Mouse (Mus musculus): ENCODE measurements around the gene Prkd2. TPM values are rescaled to one million over a fixed set of nuclear protein-coding genes. Genes with fewer than 3 reads are reported as not detected.
A peak's percentile ranks its signal among the peaks of the same experiment; 100 is the strongest.

Gene Prkd2
- total and polyA plus RNA-seq, 3 experiments, result 3.9 to 23.6 (median 22.4) TPM

DNA sequence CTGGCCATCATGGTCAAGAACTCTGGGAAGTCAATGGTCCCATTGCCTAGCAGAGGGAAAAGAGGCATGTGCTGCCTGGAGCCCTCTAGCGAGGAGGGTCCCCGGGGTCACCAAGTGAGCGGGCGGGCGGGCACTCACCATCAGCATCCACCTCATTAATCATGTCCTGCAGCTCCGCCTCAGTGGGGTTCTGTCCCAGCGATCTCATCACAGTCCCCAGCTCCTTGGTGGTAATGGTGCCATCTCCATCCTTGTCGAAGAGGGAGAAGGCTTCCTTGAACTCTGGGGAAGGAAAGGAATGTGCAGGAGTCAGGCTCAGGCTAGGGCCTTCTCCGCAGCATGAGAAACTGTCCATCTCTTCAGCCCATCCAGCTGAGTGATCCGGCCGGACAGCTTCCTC, 74.7 kb downstream of the Prkd2 start:
- TF ChIP-seq POLR2AphosphoS5 (IDR thresholded peaks at IDR 0.05; ENCODE audit: insufficient replicate concordance, low read depth, low read length) (no peak), TAL1 (conservative IDR thresholded peaks at IDR 0.05; ENCODE audit: low read depth, low read length) (no peak), GATA1 (IDR thresholded peaks at IDR 0.05; ENCODE audit: borderline replicate concordance, low read length) (no peak), CTCF (IDR thresholded peaks at IDR 0.05; ENCODE audit: low read depth, low read length) (no peak), GATA2 (IDR thresholded peaks at IDR 0.05; ENCODE audit: borderline replicate concordance, low read depth, low read length) (no peak)
- no peak overlapping the region for H3K4me3 ChIP-seq (ENCODE audit: low read depth, low read length)
- no peak for DNase-seq (ENCODE audit: low spot score)
- H3K4me1 ChIP-seq (ENCODE audit: insufficient read depth, low read depth, low read length), result peaks cover 68% of the 10 kb centered on the region
- H3K27me3 ChIP-seq (ENCODE audit: insufficient read depth, low read length), result no peaks in the 10 kb centered on the region
- H3K36me3 ChIP-seq (replicated peaks), result peaks cover 95% of the 10 kb centered on the region
- H3K9me3 ChIP-seq (replicated peaks), result no peaks in the 10 kb centered on the region
- ATAC-seq (ENCODE audit: extremely low read depth, insufficient number of reproducible peaks, low FRiP score, poor library complexity, severe bottlenecking), result no peak

DNA sequence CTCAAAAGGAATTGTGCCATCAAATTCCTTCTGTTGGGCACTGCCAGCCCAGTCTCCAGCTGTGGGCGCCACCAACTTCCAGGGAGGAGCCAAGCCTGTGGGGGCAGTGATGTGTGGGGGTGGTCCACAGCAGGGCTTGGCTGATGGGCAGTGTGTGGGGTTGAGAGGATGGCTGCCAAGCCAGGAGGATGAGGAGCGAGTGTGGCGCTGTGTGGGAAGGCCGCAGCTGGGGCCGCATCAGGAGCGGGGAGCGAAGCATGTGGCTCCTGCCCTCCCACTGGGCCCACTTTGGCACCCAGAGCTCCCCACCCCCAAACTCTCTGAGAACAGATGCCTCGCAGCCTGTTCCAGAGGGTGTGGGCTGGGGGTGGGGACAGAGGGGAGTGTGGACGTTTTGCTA, 75.3 kb downstream of the Prkd2 start:
- Histone ChIP-seq H3K36me3 (replicated peaks) (peaks cover 95% of the 10 kb centered on the region), H3K9me3 (replicated peaks) (no peaks in the 10 kb centered on the region), H3K4me1 (ENCODE audit: insufficient read depth, low read depth, low read length) (peaks cover 72% of the 10 kb centered on the region), H3K27me3 (ENCODE audit: insufficient read depth, low read length) (no peaks in the 10 kb centered on the region), H3K4me3 (ENCODE audit: low read depth, low read length) (no peak overlapping the region)
- DNase-seq (ENCODE audit: low spot score) (no peak), ATAC-seq (ENCODE audit: extremely low read depth, insufficient number of reproducible peaks, low FRiP score, poor library complexity, severe bottlenecking) (no peak)
- TF ChIP-seq POLR2AphosphoS5 (IDR thresholded peaks at IDR 0.05; ENCODE audit: insufficient replicate concordance, low read depth, low read length), result no peak

DNA sequence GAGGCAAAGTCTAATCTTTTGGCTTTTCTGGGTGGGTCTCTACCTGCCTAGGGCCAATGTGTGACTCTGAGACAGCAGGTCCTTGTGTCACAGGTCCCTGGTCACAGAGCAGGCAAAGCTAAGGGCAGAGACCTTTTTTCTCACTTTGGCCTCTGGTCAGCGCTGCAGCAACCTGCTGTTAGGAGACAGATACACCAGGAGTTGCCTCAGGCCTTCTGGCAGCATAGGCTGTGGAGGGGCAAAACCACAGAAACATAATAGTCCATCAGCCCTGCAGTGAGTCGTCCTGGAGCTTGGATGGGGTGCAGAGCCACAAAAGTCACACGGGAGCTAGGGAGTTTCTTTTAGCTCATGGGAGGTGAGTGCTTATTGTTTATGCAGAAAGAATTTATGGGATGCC, 76.0 kb downstream of the Prkd2 start:
- H3K27me3 ChIP-seq (ENCODE audit: insufficient read depth, low read length), result no peaks in the 10 kb centered on the region
- TF ChIP-seq GATA1 (IDR thresholded peaks at IDR 0.05; ENCODE audit: borderline replicate concordance, low read length) (no peak), TAL1 (conservative IDR thresholded peaks at IDR 0.05; ENCODE audit: low read depth, low read length) (no peak), POLR2AphosphoS5 (IDR thresholded peaks at IDR 0.05; ENCODE audit: insufficient replicate concordance, low read depth, low read length) (no peak)
- ATAC-seq (ENCODE audit: extremely low read depth, insufficient number of reproducible peaks, low FRiP score, poor library complexity, severe bottlenecking), result no peak
- H3K4me1 ChIP-seq (ENCODE audit: insufficient read depth, low read depth, low read length), result peaks cover 70% of the 10 kb centered on the region
- DNase-seq (ENCODE audit: low spot score), result no peak
- H3K9me3 ChIP-seq (replicated peaks), result no peaks in the 10 kb centered on the region
- H3K36me3 ChIP-seq (replicated peaks), result peaks cover 88% of the 10 kb centered on the region
- no peak overlapping the region for H3K4me3 ChIP-seq (ENCODE audit: low read depth, low read length)

DNA sequence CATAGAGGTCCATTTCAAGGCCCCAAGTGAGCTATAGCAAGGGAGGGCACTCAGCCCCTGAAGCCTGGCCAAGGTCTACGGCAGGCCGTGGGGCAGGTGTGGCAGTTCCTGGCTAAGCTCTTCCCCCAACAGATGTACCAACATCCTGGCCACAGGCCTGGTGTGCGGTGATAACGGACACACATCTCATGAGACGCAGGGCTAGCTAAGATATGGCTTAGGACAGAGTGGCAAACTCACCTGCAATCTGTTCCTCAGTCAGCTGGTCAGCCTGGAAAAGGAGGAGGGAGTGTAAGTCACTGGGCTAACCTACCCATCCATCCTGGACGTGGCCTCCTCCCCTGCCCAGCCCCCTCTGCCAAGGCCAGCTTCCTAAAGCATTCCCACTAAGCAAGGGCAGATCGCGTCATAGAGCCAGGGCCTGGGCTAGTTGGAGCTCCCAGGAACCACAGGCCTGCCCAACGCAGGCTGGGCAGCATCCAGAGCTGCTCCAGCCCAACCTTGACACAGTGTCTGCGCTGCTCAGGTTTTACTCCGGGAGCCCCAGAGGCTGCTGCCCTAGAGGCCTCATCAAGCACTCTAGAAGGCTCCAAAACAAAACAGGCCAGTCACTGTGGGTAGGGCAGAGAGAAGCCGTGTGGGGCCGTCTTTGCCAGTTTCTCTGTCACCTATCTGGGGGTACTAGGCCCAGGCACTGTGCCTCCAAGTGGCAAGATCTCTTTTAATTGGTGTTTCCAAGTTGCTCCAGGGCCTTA, 76.9 kb downstream of the Prkd2 start:
- Histone ChIP-seq H3K9me3 (replicated peaks) (no peaks in the 10 kb centered on the region), H3K4me1 (ENCODE audit: insufficient read depth, low read depth, low read length) (peaks cover 62% of the 10 kb centered on the region), H3K4me3 (ENCODE audit: low read depth, low read length) (peak overlapping the region; percentile 28; the same call in 1 of the 2 replicates), H3K36me3 (replicated peaks) (peaks cover 79% of the 10 kb centered on the region), H3K27me3 (ENCODE audit: insufficient read depth, low read length) (no peaks in the 10 kb centered on the region)
- DNase-seq (ENCODE audit: low spot score) (no peak), ATAC-seq (ENCODE audit: extremely low read depth, insufficient number of reproducible peaks, low FRiP score, poor library complexity, severe bottlenecking) (no peak)
- TF ChIP-seq GATA2 (IDR thresholded peaks at IDR 0.05; ENCODE audit: borderline replicate concordance, low read depth, low read length) (no peak), TAL1 (conservative IDR thresholded peaks at IDR 0.05; ENCODE audit: low read depth, low read length) (0 out of 2 replicates have a peak, but pooled peaks have one; percentile 38)

Other genes starting within 250 kb of the Prkd2 start
- 12.2 and 14.4 TPM in 2 replicates for gene Arhgap35, start 227.9 kb upstream of the Prkd2 start, total RNA-seq (2014; fragmentation: Nextera tagmentation)
- gene Arhgap35, start 227.9 kb upstream of the Prkd2 start, total RNA-seq (2017), result 7.0 and 8.0 TPM in 2 replicates
- gene Arhgap35, start 227.9 kb upstream of the Prkd2 start, polyA plus RNA-seq (2012), result 2.3 and 3.5 TPM in 2 replicates
- gene Ceacam15, start 167.2 kb upstream of the Prkd2 start, total RNA-seq (2014; fragmentation: Nextera tagmentation), result not detected in 2 replicates
- 0.27 TPM in 1 of 2 replicates, not detected in the other for gene Ceacam15, start 167.2 kb upstream of the Prkd2 start, total RNA-seq (2017)
- gene Ceacam15, start 167.2 kb upstream of the Prkd2 start, polyA plus RNA-seq (2012), result not detected in 2 replicates
- not detected in 2 replicates for gene Ceacam9, start 121.0 kb upstream of the Prkd2 start, total RNA-seq (2014; fragmentation: Nextera tagmentation)
- 0.06 and 0.49 TPM in 2 replicates for gene Ceacam9, start 121.0 kb upstream of the Prkd2 start, total RNA-seq (2017)
- gene Ceacam9, start 121.0 kb upstream of the Prkd2 start, polyA plus RNA-seq (2012), result not detected in 2 replicates
- 67.8 and 71.1 TPM in 2 replicates for gene Ap2s1, start 104.5 kb upstream of the Prkd2 start, total RNA-seq (2014; fragmentation: Nextera tagmentation)
- gene Ap2s1, start 104.5 kb upstream of the Prkd2 start, total RNA-seq (2017), result 97.6 and 127 TPM in 2 replicates
- 373 and 405 TPM in 2 replicates for gene Ap2s1, start 104.5 kb upstream of the Prkd2 start, polyA plus RNA-seq (2012)
- 18.8 and 61.2 TPM in 2 replicates for gene Slc1a5, start 61.6 kb upstream of the Prkd2 start, total RNA-seq (2014; fragmentation: Nextera tagmentation)
- 5.9 and 7.1 TPM in 2 replicates for gene Slc1a5, start 61.6 kb upstream of the Prkd2 start, total RNA-seq (2017)
- 13.9 and 14.7 TPM in 2 replicates for gene Slc1a5, start 61.6 kb upstream of the Prkd2 start, polyA plus RNA-seq (2012)
- 40.3 and 67.7 TPM in 2 replicates for gene Strn4, start 27.0 kb upstream of the Prkd2 start, total RNA-seq (2014; fragmentation: Nextera tagmentation)
- 33.8 and 38.9 TPM in 2 replicates for gene Strn4, start 27.0 kb upstream of the Prkd2 start, total RNA-seq (2017)
- 62.4 and 64.4 TPM in 2 replicates for gene Strn4, start 27.0 kb upstream of the Prkd2 start, polyA plus RNA-seq (2012)
- 12.3 and 18.0 TPM in 2 replicates for gene Fkrp, start 26.2 kb upstream of the Prkd2 start, total RNA-seq (2014; fragmentation: Nextera tagmentation)
- gene Fkrp, start 26.2 kb upstream of the Prkd2 start, total RNA-seq (2017), result 10.5 and 11.3 TPM in 2 replicates
- gene Fkrp, start 26.2 kb upstream of the Prkd2 start, polyA plus RNA-seq (2012), result 30.6 and 32.9 TPM in 2 replicates
- 0.30 TPM in 1 of 2 replicates, not detected in the other for gene Dact3, start 32.4 kb downstream of the Prkd2 start, total RNA-seq (2014; fragmentation: Nextera tagmentation)
- 0.05 and 0.12 TPM in 2 replicates for gene Dact3, start 32.4 kb downstream of the Prkd2 start, total RNA-seq (2017)
- 0.28 and 0.30 TPM in 2 replicates for gene Dact3, start 32.4 kb downstream of the Prkd2 start, polyA plus RNA-seq (2012)
- not detected in 2 replicates for gene Gng8, start 48.9 kb downstream of the Prkd2 start, total RNA-seq (2014; fragmentation: Nextera tagmentation)
- gene Gng8, start 48.9 kb downstream of the Prkd2 start, total RNA-seq (2017), result 0.23 TPM in 1 of 2 replicates, not detected in the other
- not detected in 2 replicates for gene Gng8, start 48.9 kb downstream of the Prkd2 start, polyA plus RNA-seq (2012)
- gene Ptgir, start 63.6 kb downstream of the Prkd2 start, total RNA-seq (2014; fragmentation: Nextera tagmentation), result not detected in 2 replicates
- 3.1 and 3.5 TPM in 2 replicates for gene Ptgir, start 63.6 kb downstream of the Prkd2 start, total RNA-seq (2017)
- 0.05 and 0.07 TPM in 2 replicates for gene Ptgir, start 63.6 kb downstream of the Prkd2 start, polyA plus RNA-seq (2012)
- gene Calm3, start 81.2 kb downstream of the Prkd2 start, total RNA-seq (2014; fragmentation: Nextera tagmentation), result 157 and 166 TPM in 2 replicates
- gene Calm3, start 81.2 kb downstream of the Prkd2 start, total RNA-seq (2017), result 313 and 344 TPM in 2 replicates
- gene Calm3, start 81.2 kb downstream of the Prkd2 start, polyA plus RNA-seq (2012), result 792 and 815 TPM in 2 replicates
- not detected in 2 replicates for gene Pnmal2, start 101.8 kb downstream of the Prkd2 start, total RNA-seq (2014; fragmentation: Nextera tagmentation)
- 0.06 and 0.22 TPM in 2 replicates for gene Pnmal2, start 101.8 kb downstream of the Prkd2 start, total RNA-seq (2017)
- gene Pnmal2, start 101.8 kb downstream of the Prkd2 start, polyA plus RNA-seq (2012), result not detected in 2 replicates
- not detected in 2 replicates for gene Pnmal1, start 116.8 kb downstream of the Prkd2 start, total RNA-seq (2014; fragmentation: Nextera tagmentation)
- 0.05 TPM in 1 of 2 replicates, not detected in the other for gene Pnmal1, start 116.8 kb downstream of the Prkd2 start, total RNA-seq (2017)
- 0.01 TPM in 1 of 2 replicates, not detected in the other for gene Pnmal1, start 116.8 kb downstream of the Prkd2 start, polyA plus RNA-seq (2012)
- gene Gm42372, start 140.2 kb downstream of the Prkd2 start, total RNA-seq (2014; fragmentation: Nextera tagmentation), result not detected in 2 replicates
- 0.06 and 0.22 TPM in 2 replicates for gene Gm42372, start 140.2 kb downstream of the Prkd2 start, total RNA-seq (2017)
- gene Gm42372, start 140.2 kb downstream of the Prkd2 start, polyA plus RNA-seq (2012), result not detected in 2 replicates
- gene Ccdc8, start 149.8 kb downstream of the Prkd2 start, total RNA-seq (2014; fragmentation: Nextera tagmentation), result 7.1 and 8.2 TPM in 2 replicates
- gene Ccdc8, start 149.8 kb downstream of the Prkd2 start, total RNA-seq (2017), result 3.3 and 4.1 TPM in 2 replicates
- gene Ccdc8, start 149.8 kb downstream of the Prkd2 start, polyA plus RNA-seq (2012), result 17.6 and 18.6 TPM in 2 replicates
- gene Ppp5c, start 185.0 kb downstream of the Prkd2 start, total RNA-seq (2014; fragmentation: Nextera tagmentation), result 102 and 112 TPM in 2 replicates
- 44.9 and 50.2 TPM in 2 replicates for gene Ppp5c, start 185.0 kb downstream of the Prkd2 start, total RNA-seq (2017)
- gene Ppp5c, start 185.0 kb downstream of the Prkd2 start, polyA plus RNA-seq (2012), result 92.9 and 94.1 TPM in 2 replicates
- 240 and 246 TPM in 2 replicates for gene Hif3a, start 219.5 kb downstream of the Prkd2 start, total RNA-seq (2014; fragmentation: Nextera tagmentation)
- 18.0 and 19.6 TPM in 2 replicates for gene Hif3a, start 219.5 kb downstream of the Prkd2 start, total RNA-seq (2017)
- 162 and 183 TPM in 2 replicates for gene Hif3a, start 219.5 kb downstream of the Prkd2 start, polyA plus RNA-seq (2012)
- 0.87 and 1.9 TPM in 2 replicates for gene Psg16, start 231.1 kb downstream of the Prkd2 start, total RNA-seq (2014; fragmentation: Nextera tagmentation)
- 0.29 and 0.71 TPM in 2 replicates for gene Psg16, start 231.1 kb downstream of the Prkd2 start, total RNA-seq (2017)
- gene Psg16, start 231.1 kb downstream of the Prkd2 start, polyA plus RNA-seq (2012), result 0.02 and 0.08 TPM in 2 replicates

All from G1E (cell line).